Mouse (Mus musculus) hindbrain, embryonic 13.5 days (tissue): ENCODE measurements at regions not wholly inside any gene's neighbourhood (a gene's known extent, or its start where the extent isn't known, plus 50 kb on each side); places are given as distances from the start of the nearest gene placed in this dataset.

ENCODE experiments used
- ATAC-seq: fragments of 200-750 bp; cut with Nextera tagmentation; 2 replicates; pipeline ENCODE4 v1.8.0; 2017; ENCODE audit warnings: moderate TSS enrichment; ENCODE audit not compliant: low FRiP score
- H3K27ac ChIP-seq: fragments of 300-500 bp; sonication (generic); 2 replicates; pipeline ENCODE4 v1.5.1; 2015; ENCODE audit warnings: inconsistent platforms, mild to moderate bottlenecking, moderate library complexity
- H3K27me3 ChIP-seq: fragments of 300-500 bp; sonication (generic); 2 replicates; pipeline ENCODE4 v1.6.1; 2015; ENCODE audit warnings: mild to moderate bottlenecking, inconsistent platforms
- H3K36me3 ChIP-seq: fragments of 300-500 bp; sonication (generic); 2 replicates; pipeline ENCODE4 v1.6.1; 2015; ENCODE audit warnings: mild to moderate bottlenecking, inconsistent platforms
- H3K4me1 ChIP-seq: fragments of 300-500 bp; sonication (generic); replicated peaks from 2 replicates; pipeline ENCODE4 v1.6.1; 2015; ENCODE audit warnings: inconsistent platforms
- H3K4me2 ChIP-seq: fragments of 300-500 bp; sonication (generic); 2 replicates; pipeline ENCODE4 v1.6.1; 2015; ENCODE audit warnings: inconsistent platforms, mild to moderate bottlenecking, moderate library complexity
- H3K4me3 ChIP-seq: fragments of 300-500 bp; sonication (generic); 2 replicates; pipeline ENCODE4 v1.5.1; 2015; ENCODE audit warnings: mild to moderate bottlenecking, inconsistent platforms
- H3K9ac ChIP-seq: fragments of 300-500 bp; sonication (generic); 2 replicates; pipeline ENCODE4 v1.6.1; 2015; ENCODE audit warnings: mild to moderate bottlenecking, inconsistent platforms
- H3K9me3 ChIP-seq: fragments of 300-500 bp; sonication (generic); 2 replicates; pipeline ENCODE4 v1.6.1; 2016; ENCODE audit warnings: inconsistent platforms
- WGBS: fragments of 180-500 bp; shearing (Covaris S2); methylation state at CpG from one replicate; pipeline ENCODE4 v1.1.7; 2015; 5-methylcytosine and 5-hydroxymethylcytosine counted together

DNA sequence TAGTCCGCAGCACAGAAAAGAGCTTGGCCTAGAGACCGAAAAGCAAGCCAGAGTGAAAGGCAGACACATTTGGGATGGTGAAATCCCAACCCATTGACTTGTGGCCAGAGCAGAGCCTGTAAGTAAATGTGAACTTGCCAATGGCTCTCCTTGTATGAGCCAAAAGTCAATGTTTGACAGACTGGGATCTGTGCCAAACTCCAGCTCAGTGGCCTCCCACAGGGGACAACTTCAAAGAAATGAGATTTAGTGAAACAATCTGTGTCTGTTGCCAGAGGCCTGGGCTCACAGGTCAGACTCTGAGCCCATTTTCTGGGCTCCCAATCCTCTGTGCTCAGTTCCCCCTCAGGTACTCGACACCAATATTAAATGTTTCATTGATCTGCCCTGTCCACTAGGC, 274.9 kb downstream of the Gm11361 start:
- Histone ChIP-seq H3K36me3 (no peaks in the 10 kb centered on the region; the same call in 1 of the 2 replicates), H3K9me3 (no peaks in the 10 kb centered on the region), H3K27ac (peak overlapping the region; percentile 69; the same call in 1 of the 2 replicates), H3K27me3 (no peaks in the 10 kb centered on the region), H3K4me1 (peaks cover 26% of the 10 kb centered on the region), H3K4me3 (no peak overlapping the region), H3K4me2 (no peak overlapping the region), H3K9ac (no peak overlapping the region)
- 55% methylated on average over 3 of the region's 3 CpGs for WGBS
- ATAC-seq: peak; percentile 47

DNA sequence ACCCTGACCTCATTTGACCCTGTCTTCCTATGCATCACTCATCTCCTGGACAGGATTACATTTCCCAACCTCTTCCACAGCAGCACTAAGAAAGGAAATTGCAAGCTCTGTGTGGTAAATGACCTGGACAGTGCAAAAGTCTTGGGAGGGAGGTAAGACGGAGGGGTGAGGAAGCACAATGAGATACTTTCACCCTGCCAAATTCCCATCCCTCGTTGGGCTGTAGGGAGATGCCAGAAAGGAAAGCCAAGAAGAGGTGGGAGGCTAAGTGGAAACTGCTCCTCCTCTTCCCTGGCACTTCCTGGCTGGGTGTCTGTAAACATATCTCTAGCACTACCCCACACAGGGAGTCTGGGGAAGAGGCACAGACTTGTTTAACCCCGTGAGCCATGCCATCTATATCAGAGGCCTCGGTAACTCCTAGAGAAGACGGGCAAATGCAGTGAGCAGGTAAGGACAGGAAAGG, 274.2 kb downstream of the Gm11361 start:
- Histone ChIP-seq H3K4me2 (no peak overlapping the region), H3K36me3 (no peaks in the 10 kb centered on the region; the same call in 1 of the 2 replicates), H3K27me3 (no peaks in the 10 kb centered on the region), H3K4me1 (peaks cover 26% of the 10 kb centered on the region), H3K4me3 (no peak overlapping the region), H3K27ac (peak overlapping the region; percentile 69), H3K9ac (no peak overlapping the region), H3K9me3 (no peaks in the 10 kb centered on the region)
- ATAC-seq: no peak
- WGBS: 79% methylated on average over 5 of the region's 5 CpGs

DNA sequence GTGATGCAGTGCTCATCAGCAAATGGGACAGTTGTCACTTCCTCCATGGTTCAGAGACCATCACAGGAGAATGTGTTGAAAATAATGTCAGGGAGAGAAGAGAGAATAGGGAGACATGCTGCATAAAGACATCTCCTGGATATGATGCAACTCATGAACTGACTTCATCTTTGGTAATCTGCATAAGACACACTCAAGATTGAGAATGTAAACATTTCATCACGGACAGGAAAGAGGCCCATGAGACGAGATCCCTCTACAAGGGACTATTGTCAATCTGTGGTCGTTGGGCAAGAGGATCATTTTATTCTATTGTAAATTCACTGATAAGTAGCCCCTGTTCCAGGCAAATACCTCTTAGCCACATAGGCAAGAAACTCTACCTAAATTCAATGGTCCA, 273.6 kb downstream of the Gm11361 start:
- Histone ChIP-seq H3K9me3 (no peaks in the 10 kb centered on the region), H3K27ac (no peak overlapping the region), H3K4me3 (no peak overlapping the region), H3K36me3 (no peaks in the 10 kb centered on the region; the same call in 1 of the 2 replicates), H3K27me3 (no peaks in the 10 kb centered on the region), H3K4me2 (no peak overlapping the region), H3K4me1 (peaks cover 26% of the 10 kb centered on the region), H3K9ac (no peak overlapping the region)
- WGBS: 96% methylated on average over 3 of the region's 3 CpGs
- ATAC-seq: no peak

DNA sequence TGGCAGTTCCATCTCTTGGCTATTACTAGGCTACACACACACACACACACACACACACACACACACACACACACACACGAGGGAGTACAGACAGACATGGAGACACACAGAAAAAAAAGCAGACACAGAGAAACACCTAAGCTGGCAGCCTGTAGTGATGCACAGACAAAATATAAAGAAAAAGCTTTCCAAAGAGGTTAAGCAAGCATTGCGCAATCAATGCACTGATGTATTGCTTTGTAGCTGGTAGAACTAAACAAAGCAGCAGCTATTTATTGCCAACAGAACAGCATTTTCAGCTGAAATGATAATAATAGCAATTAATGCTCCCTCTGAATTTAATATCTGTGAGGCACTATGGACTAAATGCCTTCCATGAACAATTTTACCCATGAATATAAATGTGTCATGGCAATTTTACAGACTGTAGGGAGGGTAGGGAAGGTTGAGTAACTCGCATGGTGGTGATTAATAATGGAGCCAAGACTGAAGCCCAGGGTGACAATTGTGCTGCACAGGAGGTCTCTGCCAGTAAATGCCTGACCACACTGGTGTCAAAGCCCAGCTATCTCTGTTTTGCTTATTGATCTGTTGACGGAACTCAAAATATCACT, 271.7 kb downstream of the Gm11361 start:
- H3K27me3 ChIP-seq: no peaks in the 10 kb centered on the region
- H3K4me1 ChIP-seq: peaks cover 19% of the 10 kb centered on the region
- no peak overlapping the region for H3K4me2 ChIP-seq
- no peak overlapping the region for H3K9ac ChIP-seq
- no peak overlapping the region for H3K4me3 ChIP-seq
- H3K27ac ChIP-seq: peak overlapping the region; percentile 48
- peak; percentile 53; the same call in 1 of the 2 replicates for ATAC-seq
- H3K36me3 ChIP-seq: no peaks in the 10 kb centered on the region; the same call in 1 of the 2 replicates
- 74% methylated on average over 4 of the region's 4 CpGs for WGBS
- H3K9me3 ChIP-seq: no peaks in the 10 kb centered on the region

DNA sequence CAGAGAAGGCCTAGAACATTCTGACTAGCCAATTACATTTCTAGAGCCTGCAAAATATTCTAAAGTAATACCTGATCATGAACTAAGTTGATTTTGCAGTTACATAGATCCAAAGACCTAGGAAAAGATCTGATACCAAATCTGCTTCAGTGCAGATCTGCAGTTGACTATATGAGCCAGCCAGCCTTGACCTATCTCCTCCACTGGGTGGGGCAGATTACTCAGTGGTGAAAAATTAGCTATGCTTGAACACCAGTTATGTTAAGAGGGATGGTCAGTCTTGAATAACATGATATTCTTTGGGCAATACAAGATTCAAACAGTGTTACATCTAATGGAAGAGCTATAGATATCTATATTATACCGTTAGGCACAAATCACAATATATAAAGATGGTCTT, 269.0 kb downstream of the Gm11361 start:
- no peak overlapping the region for H3K9ac ChIP-seq
- no peak overlapping the region for H3K27ac ChIP-seq
- no peaks in the 10 kb centered on the region for H3K9me3 ChIP-seq
- WGBS: 98% methylated on average over 1 of the region's 1 CpGs
- ATAC-seq: no peak
- H3K4me3 ChIP-seq: no peak overlapping the region
- peaks cover 6% of the 10 kb centered on the region for H3K4me1 ChIP-seq
- no peaks in the 10 kb centered on the region for H3K27me3 ChIP-seq
- H3K36me3 ChIP-seq: no peaks in the 10 kb centered on the region; the same call in 1 of the 2 replicates
- no peak overlapping the region for H3K4me2 ChIP-seq

DNA sequence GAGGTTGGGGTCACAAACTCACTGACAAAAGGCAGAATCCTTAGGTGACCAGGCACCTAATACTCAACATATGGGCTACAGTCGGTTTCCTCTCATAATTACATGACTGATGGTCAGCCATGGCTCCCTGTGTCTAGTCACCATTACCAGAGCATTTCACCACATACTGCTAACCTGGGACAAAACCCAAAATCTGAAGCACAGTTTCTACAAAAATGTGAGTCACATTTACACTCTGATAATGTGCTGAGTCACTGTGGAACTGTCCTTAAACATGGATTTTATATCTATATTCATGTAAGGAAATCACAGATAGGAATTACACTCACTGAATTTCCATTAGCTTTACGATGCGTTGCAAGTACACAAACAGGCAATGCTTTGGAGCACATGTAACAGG, 267.1 kb downstream of the Gm11361 start:
- no peak overlapping the region for H3K4me2 ChIP-seq
- no peak for ATAC-seq
- H3K27ac ChIP-seq: no peak overlapping the region
- H3K4me1 ChIP-seq: peaks cover 15% of the 10 kb centered on the region
- no peaks in the 10 kb centered on the region for H3K27me3 ChIP-seq
- no peak overlapping the region for H3K4me3 ChIP-seq
- no peaks in the 10 kb centered on the region for H3K9me3 ChIP-seq
- no peaks in the 10 kb centered on the region for H3K36me3 ChIP-seq
- WGBS: 94% methylated on average over 3 of the region's 3 CpGs
- H3K9ac ChIP-seq: no peak overlapping the region

DNA sequence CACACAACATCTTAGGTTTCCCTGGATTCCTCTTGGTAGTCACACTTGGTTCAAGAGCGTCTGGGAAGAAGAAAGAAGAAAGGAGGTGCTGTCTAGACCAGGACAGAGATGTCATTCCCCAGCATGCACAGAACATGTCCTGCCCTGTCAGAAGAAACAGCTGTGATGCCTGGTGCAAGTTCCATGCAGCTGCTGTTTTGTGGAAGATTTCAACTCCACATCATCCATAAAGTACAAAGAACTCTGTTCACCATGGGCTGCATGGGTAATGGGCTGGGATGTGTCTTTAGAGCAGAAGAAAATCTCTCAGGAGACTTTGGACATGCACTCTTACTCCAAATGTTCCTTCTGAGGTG, 262.8 kb downstream of the Gm11361 start:
- WGBS: 59% methylated on average over 1 of the region's 1 CpGs
- ATAC-seq: no peak

DNA sequence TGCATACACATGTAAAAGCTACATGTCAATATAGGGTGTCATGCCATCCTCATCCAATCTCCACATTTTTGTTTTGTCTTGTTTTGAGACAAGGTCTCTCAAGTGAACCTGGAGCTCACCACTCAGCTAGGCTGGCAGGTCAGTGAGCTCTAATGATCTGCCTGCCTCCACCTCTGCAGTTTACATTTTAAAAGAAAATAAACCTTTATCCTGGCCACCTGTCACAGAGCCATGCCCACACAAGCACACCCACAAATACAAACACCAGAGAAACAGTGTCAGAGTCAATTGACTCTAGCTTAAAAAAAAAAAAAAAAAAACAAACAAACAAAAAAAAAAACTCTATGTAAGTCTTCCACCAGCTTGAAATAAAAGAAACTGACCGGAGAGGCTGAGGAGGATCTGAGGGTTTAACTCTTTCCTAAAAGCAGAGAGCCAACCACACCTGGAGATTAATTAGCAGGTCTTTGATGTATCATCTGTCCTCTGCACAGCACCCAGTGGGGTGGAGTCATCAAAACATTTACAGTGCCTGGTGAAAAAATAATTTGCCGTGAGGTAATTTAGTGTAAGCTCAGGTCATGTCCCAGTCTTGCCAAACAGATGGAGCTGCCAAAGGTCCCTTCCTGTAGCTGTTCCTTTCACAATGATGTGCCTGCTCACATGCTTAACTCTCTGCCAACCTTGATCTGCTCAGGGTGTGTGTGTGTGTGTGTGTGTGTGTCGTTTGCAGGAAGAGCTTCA, 262.2 kb downstream of the Gm11361 start:
- H3K27me3 ChIP-seq: no peaks in the 10 kb centered on the region
- no peak for ATAC-seq
- no peaks in the 10 kb centered on the region for H3K36me3 ChIP-seq
- H3K27ac ChIP-seq: no peak overlapping the region
- no peaks in the 10 kb centered on the region for H3K9me3 ChIP-seq
- 67% methylated on average over 3 of the region's 3 CpGs for WGBS
- no peak overlapping the region for H3K4me3 ChIP-seq
- no peak overlapping the region for H3K4me2 ChIP-seq
- H3K4me1 ChIP-seq: peaks cover 20% of the 10 kb centered on the region
- H3K9ac ChIP-seq: no peak overlapping the region

More for the DNA sequence above, 262.8 kb downstream of the Gm11361 start:
- H3K4me3 ChIP-seq: no peak overlapping the region
- H3K9ac ChIP-seq: no peak overlapping the region
- H3K4me1 ChIP-seq: peaks cover 20% of the 10 kb centered on the region
- no peak overlapping the region for H3K4me2 ChIP-seq
- H3K36me3 ChIP-seq: no peaks in the 10 kb centered on the region
- H3K9me3 ChIP-seq: no peaks in the 10 kb centered on the region
- no peak overlapping the region for H3K27ac ChIP-seq
- H3K27me3 ChIP-seq: no peaks in the 10 kb centered on the region

DNA sequence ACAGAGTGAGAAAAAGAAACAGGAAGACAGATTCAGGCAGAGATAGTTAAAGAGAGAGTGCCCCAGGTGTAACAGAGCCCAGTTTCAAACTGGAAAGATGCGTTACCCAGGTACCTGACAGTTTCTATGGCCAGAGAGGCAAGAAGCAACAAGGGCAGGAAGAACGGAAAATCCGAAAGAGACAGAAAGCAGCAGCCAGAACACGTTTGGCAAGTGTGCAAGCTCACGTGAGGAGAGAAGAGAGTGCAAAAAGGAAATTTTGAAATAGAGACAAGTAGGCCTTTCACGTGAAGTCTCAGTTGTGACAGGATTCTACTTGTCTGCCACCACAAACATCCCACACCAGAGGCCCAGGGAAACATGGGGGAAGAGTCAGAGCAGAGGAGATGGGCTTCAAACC, 259.8 kb downstream of the Gm11361 start:
- WGBS: 81% methylated on average over 6 of the region's 6 CpGs

DNA sequence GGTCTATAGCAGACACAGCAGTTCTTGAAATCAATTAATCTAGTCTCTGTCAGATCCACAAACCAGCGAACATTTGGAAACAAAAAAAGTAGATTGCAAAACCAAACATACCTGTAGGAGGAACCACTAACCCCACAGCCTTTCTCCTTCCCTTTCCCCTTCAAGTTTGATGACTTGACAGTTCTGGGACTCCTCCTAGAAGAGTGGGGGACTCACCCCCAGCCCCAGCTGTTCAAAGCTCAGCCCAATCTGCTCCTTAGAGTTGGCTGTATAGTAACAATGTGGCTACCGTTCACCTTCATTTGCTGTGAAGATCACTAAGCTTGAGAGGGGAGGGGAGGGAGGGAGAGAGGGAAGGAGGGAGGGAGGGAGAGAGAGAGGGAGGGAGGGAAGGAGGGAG, 259.3 kb downstream of the Gm11361 start:
- H3K4me1 ChIP-seq: peaks cover 27% of the 10 kb centered on the region
- WGBS: 38% methylated on average over 2 of the region's 2 CpGs
- H3K36me3 ChIP-seq: no peaks in the 10 kb centered on the region
- ATAC-seq: no peak
- H3K9me3 ChIP-seq: no peaks in the 10 kb centered on the region
- H3K9ac ChIP-seq: no peak overlapping the region
- no peaks in the 10 kb centered on the region for H3K27me3 ChIP-seq
- no peak overlapping the region for H3K27ac ChIP-seq
- H3K4me3 ChIP-seq: no peak overlapping the region
- no peak overlapping the region for H3K4me2 ChIP-seq

More for the DNA sequence above, 259.8 kb downstream of the Gm11361 start:
- Histone ChIP-seq H3K9ac (no peak overlapping the region), H3K27ac (no peak overlapping the region), H3K4me3 (no peak overlapping the region), H3K4me2 (no peak overlapping the region), H3K36me3 (no peaks in the 10 kb centered on the region), H3K27me3 (no peaks in the 10 kb centered on the region), H3K4me1 (peaks cover 27% of the 10 kb centered on the region), H3K9me3 (no peaks in the 10 kb centered on the region)
- ATAC-seq: no peak

DNA sequence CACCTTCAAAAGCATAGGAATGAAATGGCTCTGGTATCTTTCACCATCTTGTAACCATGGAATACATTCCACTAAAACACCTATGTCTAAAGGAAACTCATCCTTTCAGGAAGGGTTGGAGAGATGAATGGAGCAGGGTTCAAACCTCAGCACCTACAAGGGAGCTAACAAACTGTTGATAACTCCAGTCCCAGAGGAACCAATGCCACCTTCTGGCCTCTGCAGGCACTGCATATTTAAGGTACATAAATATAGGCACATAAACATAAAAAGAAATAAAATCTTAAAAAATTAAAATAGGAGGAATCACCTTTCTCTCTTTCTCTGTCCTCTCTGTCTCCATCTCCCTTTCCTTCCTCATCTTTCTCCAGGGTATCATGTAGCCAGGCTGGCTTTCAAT, 256.9 kb downstream of the Gm11361 start:
- peaks cover 18% of the 10 kb centered on the region for H3K4me1 ChIP-seq
- H3K4me2 ChIP-seq: no peak overlapping the region
- H3K9me3 ChIP-seq: no peaks in the 10 kb centered on the region
- H3K9ac ChIP-seq: no peak overlapping the region
- no peak for ATAC-seq
- H3K4me3 ChIP-seq: no peak overlapping the region
- no peaks in the 10 kb centered on the region for H3K27me3 ChIP-seq
- no peaks in the 10 kb centered on the region for H3K36me3 ChIP-seq
- H3K27ac ChIP-seq: no peak overlapping the region

DNA sequence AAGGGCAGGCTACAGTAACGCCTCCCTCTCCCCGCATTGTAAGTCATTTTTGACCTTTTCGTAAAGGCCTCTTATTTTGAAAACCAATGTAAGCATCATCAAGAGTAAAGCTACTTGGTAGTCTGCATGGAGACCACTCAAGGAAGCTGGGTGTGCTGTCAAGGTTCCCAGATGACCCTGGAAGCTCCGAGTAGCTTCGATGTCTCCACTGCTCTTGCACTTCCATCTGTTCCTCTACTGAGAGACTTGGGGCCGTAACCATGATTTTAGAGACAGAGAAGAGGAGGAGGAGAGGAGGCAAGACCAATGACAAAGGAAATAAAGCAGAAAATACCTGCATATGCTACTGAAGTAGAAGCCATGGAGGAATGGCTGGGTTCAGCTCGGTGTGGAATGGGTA, 256.0 kb downstream of the Gm11361 start:
- no peak for ATAC-seq

More for the DNA sequence above, 256.0 kb downstream of the Gm11361 start:
- 90% methylated on average over 7 of the region's 7 CpGs for WGBS
- H3K36me3 ChIP-seq: no peaks in the 10 kb centered on the region
- H3K27ac ChIP-seq: peak overlapping the region; percentile 64; the same call in 1 of the 2 replicates
- H3K9ac ChIP-seq: no peak overlapping the region
- H3K9me3 ChIP-seq: no peaks in the 10 kb centered on the region
- H3K27me3 ChIP-seq: no peaks in the 10 kb centered on the region
- no peak overlapping the region for H3K4me3 ChIP-seq
- H3K4me2 ChIP-seq: no peak overlapping the region
- H3K4me1 ChIP-seq: peaks cover 18% of the 10 kb centered on the region
